Mouse (Mus musculus) liver, embryonic 14.5 days (tissue): ENCODE data around the gene Tfcp2. TPM values are rescaled to one million over a fixed set of nuclear protein-coding genes. Genes with fewer than 3 reads are reported as not detected.
"Not testable (repeated sequence)": the region's sequence is repeated elsewhere in the genome, so short reads cannot be mapped to it uniquely, and the experiment has no call there.

ENCODE experiments used
- ATAC-seq: fragments of 200-750 bp; cut with Nextera tagmentation; 2 replicates; pipeline ENCODE4 v1.8.0; 2017; ENCODE audit warnings: moderate number of reproducible peaks, mild to moderate bottlenecking, moderate library complexity; ENCODE audit not compliant: insufficient read depth
- DNase-seq, 3 experiments: peaks; one replicate each; pipeline ENCODE4 v3.0.0-alpha.2; 2012 to 2013; ENCODE audit warnings: low read depth in 3 of 3, low spot score in 3 of 3
- H3K27ac ChIP-seq: fragments of 300-500 bp; sonication (generic); 2 replicates; pipeline ENCODE4 v1.5.1; 2014; ENCODE audit warnings: moderate library complexity, mild to moderate bottlenecking, control low read depth, inconsistent platforms
- H3K27me3 ChIP-seq: fragments of 300-500 bp; sonication (generic); 2 replicates; pipeline ENCODE4 v1.6.1; 2014; ENCODE audit warnings: mild to moderate bottlenecking, low read length, moderate library complexity; ENCODE audit not compliant: control insufficient read depth, insufficient read depth
- H3K36me3 ChIP-seq: fragments of 300-500 bp; sonication (generic); replicated peaks from 2 replicates; pipeline ENCODE4 v1.6.1; 2014; ENCODE audit warnings: low read depth; ENCODE audit not compliant: control insufficient read depth, insufficient read depth
- H3K4me1 ChIP-seq, 2 experiments: fragments of 200-500 bp in 1 of 2; fragments of 300-500 bp in 1 of 2; sonication (generic) in 1 of 2; replicated peaks; 2 replicates each; pipeline ENCODE4 v1.6.1; 2012 to 2014; ENCODE audit warnings: antibody characterized with exemption in 1 of 2, inconsistent platforms in 1 of 2, low read length in 1 of 2; ENCODE audit not compliant: control insufficient read depth in 2 of 2, insufficient read depth in 2 of 2
- H3K4me2 ChIP-seq: fragments of 300-500 bp; sonication (generic); 2 replicates; pipeline ENCODE4 v1.6.1; 2014; ENCODE audit warnings: low read depth, mild to moderate bottlenecking, control low read depth, moderate library complexity
- H3K4me3 ChIP-seq, 2 experiments: fragments of 200-500 bp in 1 of 2; fragments of 300-500 bp in 1 of 2; sonication (generic) in 1 of 2; 2 replicates each; pipeline ENCODE4 v1.5.1; 2012 to 2014; ENCODE audit warnings: low read depth in 2 of 2, low read length in 2 of 2, mild to moderate bottlenecking in 2 of 2, control low read depth in 1 of 2, inconsistent platforms in 1 of 2, moderate library complexity in 1 of 2; ENCODE audit not compliant: insufficient read depth in 1 of 2
- H3K9ac ChIP-seq: fragments of 300-500 bp; sonication (generic); replicated peaks from 2 replicates; pipeline ENCODE4 v1.6.1; 2014; ENCODE audit warnings: mild to moderate bottlenecking, control low read depth, moderate library complexity
- H3K9me3 ChIP-seq: fragments of 300-500 bp; sonication (generic); 2 replicates; pipeline ENCODE4 v1.6.1; 2016; ENCODE audit warnings: low read length, mixed read lengths; ENCODE audit not compliant: control insufficient read depth
- CTCF ChIP-seq: IDR thresholded peaks from 2 replicates; pipeline ENCODE4 v1.5.1; 2016; ENCODE audit warnings: antibody characterized with exemption, low read depth, control low read depth
- EP300 ChIP-seq: IDR thresholded peaks from 2 replicates; pipeline ENCODE4 v1.6.1; 2016; ENCODE audit warnings: antibody characterized with exemption, low read depth
- WGBS: fragments of 180-500 bp; shearing (Covaris S2); extraction: QIAGEN DNeasy Blood & Tissue Kit; methylation state at CpG from one replicate; pipeline ENCODE4 v1.1.7; 2014; ENCODE audit not compliant: insufficient replicate concordance; 5-methylcytosine and 5-hydroxymethylcytosine counted together
- polyA plus RNA-seq, 2 experiments: library from polyadenylated mRNA; depleted of rRNA in 1 of 2; stranded (reverse) in 1 of 2; unstranded in 1 of 2; fragments of >200 nt; fragmentation: Nextera tagmentation in 1 of 2; extraction: Ambion mirVana in 1 of 2; gene quantifications; 2 replicates each; pipeline versions ENCODE4 v1.2.1 to v1.2.3; 2012 to 2014

Tfcp2 gene
- polyA plus RNA-seq, 2 experiments = 2.5 to 2.6 TPM

DNA sequence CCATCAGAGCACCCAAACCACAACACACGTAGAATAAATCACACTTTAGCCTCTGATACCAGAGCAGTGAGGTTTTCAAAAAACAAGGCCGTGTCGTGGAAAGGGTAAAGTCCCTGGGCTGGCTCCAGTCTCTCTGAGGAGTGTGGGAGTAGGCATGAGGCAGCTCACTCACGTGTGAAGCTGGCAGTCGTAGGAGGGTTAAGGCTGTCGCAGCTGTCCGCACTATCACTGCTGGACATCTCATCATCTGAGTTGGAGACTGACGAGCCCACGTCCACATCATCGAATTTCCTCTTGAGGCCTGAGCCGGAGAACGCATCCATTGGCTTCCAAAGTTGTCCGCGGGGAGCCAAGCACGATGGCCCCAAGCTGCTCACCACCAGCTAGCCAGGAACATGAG is 62.5 kb downstream of the Tfcp2 start:
- TF ChIP-seq EP300 = no peak
- peaks cover 6% of the 10 kb centered on the region for H3K27me3 ChIP-seq
- H3K9ac ChIP-seq = no peak overlapping the region
- H3K36me3 ChIP-seq = no peaks in the 10 kb centered on the region
- H3K27ac ChIP-seq = no peak overlapping the region
- H3K4me1 ChIP-seq = peaks cover 0 to 5% of the 10 kb centered on the region in 2 experiments; a peak in 2 of 4 replicates
- no peak overlapping the region for H3K4me3 ChIP-seq
- DNase-seq (no peak), ATAC-seq (no peak)
- H3K4me2 ChIP-seq = no peak overlapping the region
- 77% methylated on average over 15 of the region's 15 CpGs for WGBS
- H3K9me3 ChIP-seq = no peaks in the 10 kb centered on the region

DNA sequence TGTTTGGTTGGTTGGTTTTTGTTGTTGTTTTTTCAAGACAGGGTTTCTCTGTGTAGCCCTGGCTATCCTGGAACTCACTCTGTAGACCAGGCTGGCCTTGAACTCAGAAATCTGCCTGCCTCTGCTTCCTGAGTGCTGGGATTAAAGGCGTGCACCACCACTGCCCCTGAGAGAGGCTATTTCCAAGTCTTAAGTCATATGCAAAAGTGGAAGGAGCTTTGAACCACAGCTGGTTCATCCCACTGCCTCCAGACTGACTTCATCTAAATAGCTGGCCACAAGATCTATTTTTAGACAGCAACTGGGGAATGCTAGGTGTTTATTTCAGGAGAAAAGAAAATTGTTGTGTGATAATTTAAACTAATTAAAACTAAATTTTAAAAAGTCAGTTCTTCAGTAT is 63.5 kb downstream of the Tfcp2 start:
- not testable (repeated sequence) for DNase-seq, H3K9ac ChIP-seq, H3K4me1 ChIP-seq, H3K36me3 ChIP-seq, H3K4me2 ChIP-seq, H3K9me3 ChIP-seq, ATAC-seq, H3K27ac ChIP-seq, H3K27me3 ChIP-seq, H3K4me3 ChIP-seq
- 65% methylated on average over 1 of the region's 1 CpGs for WGBS

DNA sequence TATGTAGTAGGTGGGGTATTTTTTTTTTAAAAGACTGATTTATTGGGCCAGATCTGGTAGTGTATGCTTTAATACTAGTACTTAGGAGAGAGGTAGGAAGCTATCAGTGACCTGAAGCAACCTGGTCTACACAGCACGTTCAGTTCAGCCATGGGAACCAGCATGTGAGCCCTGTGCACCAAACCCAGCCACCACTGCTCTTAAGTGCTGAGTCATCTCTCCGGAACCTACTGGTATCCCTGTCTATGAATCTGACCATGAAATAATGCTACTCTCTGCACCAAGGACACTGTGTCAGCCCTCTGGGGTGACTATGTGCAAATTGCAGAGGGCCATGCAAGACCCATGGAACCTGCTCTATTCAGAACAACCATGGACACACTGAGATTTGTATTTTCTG is 64.8 kb downstream of the Tfcp2 start:
- Histone ChIP-seq H3K4me1 (no peaks in the 10 kb centered on the region), H3K4me2 (no peak overlapping the region), H3K9me3 (no peaks in the 10 kb centered on the region), H3K9ac (no peak overlapping the region), H3K27me3 (no peaks in the 10 kb centered on the region), H3K4me3 (no peak overlapping the region), H3K36me3 (no peaks in the 10 kb centered on the region), H3K27ac (no peak overlapping the region)
- DNase-seq (no peak), ATAC-seq (no peak)
- 59% methylated on average over 2 of the region's 2 CpGs for WGBS
- TF ChIP-seq EP300 (no peak), CTCF (no peak)

DNA sequence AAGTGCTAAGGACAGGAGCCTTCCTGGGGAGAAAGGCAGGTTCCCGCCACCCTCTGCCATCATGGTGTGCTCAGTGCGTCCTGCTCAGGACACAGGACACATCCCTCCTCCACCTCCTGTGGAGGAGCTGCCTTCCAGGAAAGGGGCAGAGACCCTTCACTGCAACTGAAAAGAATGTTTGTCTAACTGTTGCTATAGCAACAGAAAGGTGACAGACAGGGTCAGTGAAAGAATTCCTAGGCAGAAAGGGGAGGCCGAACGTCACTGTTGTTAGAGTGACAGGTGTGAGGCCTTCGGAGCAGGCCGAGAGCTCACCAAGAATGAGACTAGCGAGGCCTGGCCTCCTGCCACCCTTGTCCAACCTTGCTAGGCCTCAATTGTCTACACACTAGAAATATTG is 65.4 kb downstream of the Tfcp2 start:
- Histone ChIP-seq H3K9me3 (no peaks in the 10 kb centered on the region), H3K27me3 (no peaks in the 10 kb centered on the region), H3K4me3 (no peak overlapping the region), H3K36me3 (no peaks in the 10 kb centered on the region), H3K27ac (no peak overlapping the region), H3K4me1 (no peaks in the 10 kb centered on the region), H3K9ac (no peak overlapping the region), H3K4me2 (no peak overlapping the region)
- ATAC-seq (no peak), DNase-seq (no peak)
- 71% methylated on average over 7 of the region's 7 CpGs for WGBS
- TF ChIP-seq EP300 (no peak), CTCF (no peak)

DNA sequence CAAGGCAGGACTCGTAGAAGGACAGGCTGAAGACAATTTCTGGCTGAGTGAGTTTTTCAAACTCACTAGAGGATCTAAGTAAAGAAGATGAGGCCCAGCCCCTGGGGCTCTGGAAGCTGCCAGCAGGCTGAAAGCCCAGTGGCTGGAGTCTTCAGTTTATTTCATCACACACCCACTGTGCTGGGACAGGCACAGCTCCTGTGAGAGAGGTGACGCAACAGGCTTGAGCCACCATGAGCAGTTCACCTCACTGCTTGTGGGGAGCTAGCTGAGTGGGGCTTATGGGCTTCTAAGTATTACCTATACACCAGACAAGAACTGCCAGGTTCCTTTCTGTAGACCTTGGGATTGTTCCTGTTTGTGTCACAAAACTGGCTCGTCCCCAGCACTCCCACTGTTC is 66.2 kb downstream of the Tfcp2 start:
- no peaks in the 10 kb centered on the region for H3K36me3 ChIP-seq
- no peaks in the 10 kb centered on the region for H3K9me3 ChIP-seq
- no peak overlapping the region for H3K27ac ChIP-seq
- DNase-seq (no peak), ATAC-seq (0 out of 2 replicates have a peak, but pooled peaks have one; percentile 31)
- no peak for TF ChIP-seq CTCF
- TF ChIP-seq EP300 = no peak
- no peak overlapping the region for H3K4me2 ChIP-seq
- H3K4me3 ChIP-seq = no peak overlapping the region
- no peak overlapping the region for H3K9ac ChIP-seq
- 67% methylated on average over 3 of the region's 3 CpGs for WGBS
- no peaks in the 10 kb centered on the region for H3K4me1 ChIP-seq
- H3K27me3 ChIP-seq = no peaks in the 10 kb centered on the region

DNA sequence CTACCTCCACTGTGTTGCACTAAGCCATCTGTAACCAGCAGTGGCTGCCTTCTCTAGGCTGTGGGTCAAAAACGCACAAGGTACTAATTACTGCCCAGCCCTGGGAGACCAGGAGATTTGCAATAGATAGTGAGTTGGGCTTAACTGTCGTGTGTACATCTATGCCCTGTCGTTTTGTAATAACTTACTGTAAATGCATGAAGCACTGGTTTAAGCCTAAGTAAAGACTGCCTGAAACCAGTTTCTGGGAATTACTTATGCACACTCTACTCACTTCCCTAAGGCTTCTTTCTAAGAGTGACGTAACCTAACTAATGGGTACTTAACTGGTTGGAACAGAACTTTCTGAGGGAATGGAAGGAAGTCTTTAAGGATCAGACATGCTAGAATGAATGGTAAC is 72.9 kb downstream of the Tfcp2 start:
- Histone ChIP-seq H3K4me1 (no peaks in the 10 kb centered on the region), H3K36me3 (peaks cover 4% of the 10 kb centered on the region), H3K27me3 (no peaks in the 10 kb centered on the region), H3K9ac (no peak overlapping the region), H3K9me3 (no peaks in the 10 kb centered on the region), H3K4me3 (no peak overlapping the region), H3K27ac (no peak overlapping the region), H3K4me2 (no peak overlapping the region)
- TF ChIP-seq EP300 = no peak
- no peak for TF ChIP-seq CTCF
- 72% methylated on average over 4 of the region's 4 CpGs for WGBS
- DNase-seq (no peak), ATAC-seq (no peak)
